Mouse (Mus musculus): ENCODE measurements around the gene Olfr1219. TPM values are rescaled to one million over a fixed set of nuclear protein-coding genes. Genes with fewer than 3 reads are reported as not detected.
A peak's percentile ranks its signal among the peaks of the same experiment; 100 is the strongest.

Olfr1219 gene
- total RNA-seq (2014; rRNA removed) (not detected in 2 replicates), polyA plus RNA-seq (2012; rRNA removed) (not detected in 2 replicates)

DNA sequence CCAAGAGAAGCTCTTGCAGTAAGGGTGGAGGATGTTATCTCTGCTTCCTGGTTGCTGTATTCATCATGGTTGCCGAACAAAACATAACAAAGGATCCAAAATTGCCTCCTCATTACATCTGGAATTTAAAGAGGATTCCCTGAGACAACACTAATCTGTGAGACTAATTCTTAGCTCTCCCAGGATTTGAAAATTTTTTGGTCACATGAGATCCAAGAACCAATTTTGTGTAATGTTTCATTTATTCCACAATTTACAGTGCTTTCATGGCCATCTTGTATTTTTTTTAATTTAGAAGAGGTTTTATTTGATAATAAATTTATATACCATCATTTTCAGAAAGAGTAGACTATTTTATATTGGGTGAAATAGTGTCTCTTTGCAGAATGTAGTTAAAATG, at the start of gene Olfr1219:
Gene Olfr1219, minus strand, starts transcription at position 101 of the 400 bp plus-strand sequence.
- Histone ChIP-seq H3K27me3 (ENCODE audit: control insufficient read depth, insufficient read depth, low read length) (no peaks in the 10 kb centered on the region), H3K4me1 (ENCODE audit: control insufficient read depth, insufficient read depth, low read length) (no peaks in the 10 kb centered on the region), H3K36me3 (ENCODE audit: control insufficient read depth, insufficient read depth, low read length) (no peaks in the 10 kb centered on the region), H3K9ac (ENCODE audit: low read depth, low read length) (no peak within 1 kb of the TSS), H3K27ac (replicated peaks; ENCODE audit: insufficient read depth, low read depth, low read length) (no peak within 1 kb of the TSS), H3K4me3 (ENCODE audit: insufficient read depth, low read depth, low read length) (no peak within 1 kb of the TSS), H3K79me2 (ENCODE audit: control insufficient read depth, insufficient read depth, low read length) (no peaks in the 10 kb centered on the region)
- 44% methylated on average over 1 of the region's 1 CpGs for WGBS
- no peak for DNase-seq (ENCODE audit: extremely low read depth, low read depth, low spot score)
- no peak for TF ChIP-seq POLR2A (IDR thresholded peaks at IDR 0.05; ENCODE audit: extremely low read depth, insufficient read depth, low read length)
- TF ChIP-seq CTCF (IDR thresholded peaks at IDR 0.05; ENCODE audit: low read depth, low read length), result no peak

DNA sequence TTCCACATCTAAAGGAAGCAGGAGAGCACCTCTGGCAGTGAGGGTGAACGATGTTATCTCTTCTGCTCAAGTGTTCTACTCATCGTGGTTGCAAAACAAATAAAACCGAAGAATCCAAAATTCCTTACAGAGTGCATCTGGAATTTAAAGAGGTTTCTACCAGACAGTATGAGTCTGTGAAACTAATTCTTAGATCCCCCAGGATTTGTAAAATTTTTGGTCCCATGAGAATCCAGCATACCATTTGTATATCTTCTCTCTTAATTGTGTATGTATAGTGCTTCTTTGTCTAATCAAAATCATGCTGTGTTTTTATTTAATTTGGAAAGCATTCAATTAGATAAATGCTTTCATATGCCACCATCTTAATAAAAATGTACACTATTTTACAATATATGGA, 49.6 kb upstream of the Olfr1219 start, which contains the start of gene Olfr1222:
Gene Olfr1222, minus strand, starts transcription at position 101 of the 400 bp plus-strand sequence.
- WGBS, result 50% methylated on average over 3 of the region's 3 CpGs
- H3K27ac ChIP-seq (replicated peaks; ENCODE audit: insufficient read depth, low read depth, low read length), result no peak within 1 kb of the TSS
- TF ChIP-seq POLR2A (IDR thresholded peaks at IDR 0.05; ENCODE audit: extremely low read depth, insufficient read depth, low read length), result no peak
- TF ChIP-seq CTCF (IDR thresholded peaks at IDR 0.05; ENCODE audit: low read depth, low read length), result no peak
- H3K4me1 ChIP-seq (ENCODE audit: control insufficient read depth, insufficient read depth, low read length), result no peaks in the 10 kb centered on the region
- H3K4me3 ChIP-seq (ENCODE audit: insufficient read depth, low read depth, low read length), result no peak within 1 kb of the TSS
- H3K36me3 ChIP-seq (ENCODE audit: control insufficient read depth, insufficient read depth, low read length), result no peaks in the 10 kb centered on the region
- no peaks in the 10 kb centered on the region for H3K27me3 ChIP-seq (ENCODE audit: control insufficient read depth, insufficient read depth, low read length)
- H3K9ac ChIP-seq (ENCODE audit: low read depth, low read length), result no peak within 1 kb of the TSS
- no peaks in the 10 kb centered on the region for H3K79me2 ChIP-seq (ENCODE audit: control insufficient read depth, insufficient read depth, low read length)
- DNase-seq (ENCODE audit: extremely low read depth, low read depth, low spot score), result no peak

DNA sequence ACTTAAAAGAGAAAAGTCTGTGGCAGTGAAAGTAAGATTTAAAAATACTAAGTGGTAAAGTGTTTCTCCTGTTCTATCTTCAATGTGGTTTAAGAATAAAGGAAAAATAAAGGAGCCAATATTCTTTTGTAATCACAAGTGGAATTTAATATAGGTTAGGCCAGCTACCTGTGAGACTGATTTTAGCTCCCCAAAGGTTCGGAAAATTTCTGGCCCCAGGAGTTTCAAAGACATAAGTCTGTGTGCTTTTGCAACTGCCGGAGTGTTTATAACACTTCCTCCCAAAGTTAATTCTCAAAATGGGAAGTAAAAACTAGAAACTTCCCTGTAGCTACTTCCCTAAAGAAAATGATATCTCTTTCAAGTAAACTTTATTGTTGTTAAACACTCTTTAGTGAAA, 33.9 kb upstream of the Olfr1219 start, which contains the start of gene Olfr1221:
Gene Olfr1221, minus strand, starts transcription at position 101 of the 400 bp plus-strand sequence.
- no peaks in the 10 kb centered on the region for H3K27me3 ChIP-seq (ENCODE audit: control insufficient read depth, insufficient read depth, low read length)
- no peak within 1 kb of the TSS for H3K9ac ChIP-seq (ENCODE audit: low read depth, low read length)
- WGBS, result 73% methylated on average over 2 of the region's 2 CpGs
- no peak for TF ChIP-seq CTCF (IDR thresholded peaks at IDR 0.05; ENCODE audit: low read depth, low read length)
- no peak for TF ChIP-seq POLR2A (IDR thresholded peaks at IDR 0.05; ENCODE audit: extremely low read depth, insufficient read depth, low read length)
- no peak within 1 kb of the TSS for H3K4me3 ChIP-seq (ENCODE audit: insufficient read depth, low read depth, low read length)
- no peaks in the 10 kb centered on the region for H3K36me3 ChIP-seq (ENCODE audit: control insufficient read depth, insufficient read depth, low read length)
- no peak within 1 kb of the TSS for H3K27ac ChIP-seq (replicated peaks; ENCODE audit: insufficient read depth, low read depth, low read length)
- H3K79me2 ChIP-seq (ENCODE audit: control insufficient read depth, insufficient read depth, low read length), result no peaks in the 10 kb centered on the region
- peak; percentile 3 for DNase-seq (ENCODE audit: extremely low read depth, low read depth, low spot score)
- no peaks in the 10 kb centered on the region for H3K4me1 ChIP-seq (ENCODE audit: control insufficient read depth, insufficient read depth, low read length)

GRCm38 (mm10) chr2:89106735-89107134, 23.4 kb upstream of the Olfr1219 start, which contains the start of gene Olfr1220:
Gene Olfr1220 (minus strand): TSS chr2:89106835.
- H3K4me1 ChIP-seq (ENCODE audit: control insufficient read depth, insufficient read depth, low read length), result no peaks in the 10 kb centered on the region
- H3K36me3 ChIP-seq (ENCODE audit: control insufficient read depth, insufficient read depth, low read length), result no peaks in the 10 kb centered on the region
- no peak within 1 kb of the TSS for H3K4me3 ChIP-seq (ENCODE audit: insufficient read depth, low read depth, low read length)
- TF ChIP-seq CTCF (IDR thresholded peaks at IDR 0.05; ENCODE audit: low read depth, low read length) (no peak), POLR2A (IDR thresholded peaks at IDR 0.05; ENCODE audit: extremely low read depth, insufficient read depth, low read length) (no peak)
- DNase-seq (ENCODE audit: extremely low read depth, low read depth, low spot score), result no peak
- no peak within 1 kb of the TSS for H3K9ac ChIP-seq (ENCODE audit: low read depth, low read length)
- whole genome bisulfite sequencing, result 63% methylated on average over 3 of the region's 3 CpGs
- H3K27ac ChIP-seq (replicated peaks; ENCODE audit: insufficient read depth, low read depth, low read length), result no peak within 1 kb of the TSS
- H3K79me2 ChIP-seq (ENCODE audit: control insufficient read depth, insufficient read depth, low read length), result no peaks in the 10 kb centered on the region
- no peaks in the 10 kb centered on the region for H3K27me3 ChIP-seq (ENCODE audit: control insufficient read depth, insufficient read depth, low read length)

GRCm38 (mm10) chr2:89105651-89106050, 22.3 kb upstream of the Olfr1219 start:
- Histone ChIP-seq H3K27ac (replicated peaks; ENCODE audit: insufficient read depth, low read depth, low read length) (no peak overlapping the region), H3K27me3 (ENCODE audit: control insufficient read depth, insufficient read depth, low read length) (no peaks in the 10 kb centered on the region), H3K4me1 (ENCODE audit: control insufficient read depth, insufficient read depth, low read length) (no peaks in the 10 kb centered on the region), H3K36me3 (ENCODE audit: control insufficient read depth, insufficient read depth, low read length) (no peaks in the 10 kb centered on the region), H3K79me2 (ENCODE audit: control insufficient read depth, insufficient read depth, low read length) (no peaks in the 10 kb centered on the region), H3K4me3 (ENCODE audit: insufficient read depth, low read depth, low read length) (no peak overlapping the region), H3K9ac (ENCODE audit: low read depth, low read length) (no peak overlapping the region)
- no peak for TF ChIP-seq CTCF (IDR thresholded peaks at IDR 0.05; ENCODE audit: low read depth, low read length)
- DNase-seq (ENCODE audit: extremely low read depth, low read depth, low spot score), result no peak

DNA sequence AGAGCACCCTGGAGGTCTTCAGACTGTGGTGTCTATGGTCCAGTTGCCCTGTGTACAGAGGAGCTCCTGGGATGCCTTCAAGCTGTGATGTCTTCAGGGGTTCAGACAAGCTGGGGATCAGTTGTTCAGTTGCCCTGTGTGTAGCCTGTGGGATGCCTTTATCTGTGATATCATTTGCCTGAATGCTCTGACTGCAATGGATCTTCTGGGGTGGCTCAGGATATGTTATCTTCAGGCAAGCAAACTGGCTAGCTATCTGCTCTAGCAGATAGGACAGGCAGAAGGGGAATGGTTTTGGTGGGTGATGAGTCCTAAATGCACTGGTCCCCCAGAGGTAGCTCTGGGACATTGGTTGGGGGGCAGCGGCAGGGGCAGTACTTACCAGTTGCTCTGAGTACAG, 10.5 kb upstream of the Olfr1219 start:
- no peak overlapping the region for H3K4me3 ChIP-seq (ENCODE audit: insufficient read depth, low read depth, low read length)
- TF ChIP-seq CTCF (IDR thresholded peaks at IDR 0.05; ENCODE audit: low read depth, low read length) (no peak), POLR2A (IDR thresholded peaks at IDR 0.05; ENCODE audit: extremely low read depth, insufficient read depth, low read length) (no peak)
- H3K9ac ChIP-seq (ENCODE audit: low read depth, low read length), result no peak overlapping the region
- H3K36me3 ChIP-seq (ENCODE audit: control insufficient read depth, insufficient read depth, low read length), result no peaks in the 10 kb centered on the region
- no peaks in the 10 kb centered on the region for H3K4me1 ChIP-seq (ENCODE audit: control insufficient read depth, insufficient read depth, low read length)
- H3K27ac ChIP-seq (replicated peaks; ENCODE audit: insufficient read depth, low read depth, low read length), result no peak overlapping the region
- WGBS, result 94% methylated on average over 1 of the region's 1 CpGs
- H3K27me3 ChIP-seq (ENCODE audit: control insufficient read depth, insufficient read depth, low read length), result no peaks in the 10 kb centered on the region
- no peak for DNase-seq (ENCODE audit: extremely low read depth, low read depth, low spot score)
- no peaks in the 10 kb centered on the region for H3K79me2 ChIP-seq (ENCODE audit: control insufficient read depth, insufficient read depth, low read length)

All from liver, adult 2 months (tissue).